Mouse (Mus musculus): ENCODE data around the gene Jun. TPM values are rescaled to one million over a fixed set of nuclear protein-coding genes. Genes with fewer than 3 reads are reported as not detected.

The Jun gene
- polyA plus RNA-seq, 1 experiment: 39.6 TPM

GRCm38 (mm10) chr4:95018221-95018620 is 33.8 kb downstream of the Jun start:
- Histone ChIP-seq H3K27ac (ENCODE audit: insufficient read depth, low read depth, low read length) (no peak overlapping the region), H3K4me1 (ENCODE audit: control insufficient read depth, insufficient read depth, low read length) (no peaks in the 10 kb centered on the region), H3K4me3 (ENCODE audit: insufficient read depth, low read length) (no peak overlapping the region)
- TF ChIP-seq CTCF (IDR thresholded peaks at IDR 0.05; ENCODE audit: low read depth, low read length) (no peak), POLR2A (IDR thresholded peaks at IDR 0.05; ENCODE audit: borderline replicate concordance, low read depth, low read length) (no peak)

- no peak overlapping the region for H3K4me3 ChIP-seq (ENCODE audit: insufficient read depth, low read length)
- TF ChIP-seq CTCF (IDR thresholded peaks at IDR 0.05; ENCODE audit: low read depth, low read length) (no peak), POLR2A (IDR thresholded peaks at IDR 0.05; ENCODE audit: borderline replicate concordance, low read depth, low read length) (no peak)
- no peak overlapping the region for H3K27ac ChIP-seq (ENCODE audit: insufficient read depth, low read depth, low read length)
- H3K4me1 ChIP-seq (ENCODE audit: control insufficient read depth, insufficient read depth, low read length): no peaks in the 10 kb centered on the region
These were observed 39.3 kb downstream of the Jun start for GRCm38 (mm10) chr4:95012706-95013105.

- H3K4me3 ChIP-seq (ENCODE audit: insufficient read depth, low read length): no peak overlapping the region
- H3K4me1 ChIP-seq (ENCODE audit: control insufficient read depth, insufficient read depth, low read length): no peaks in the 10 kb centered on the region
- no peak for TF ChIP-seq POLR2A (IDR thresholded peaks at IDR 0.05; ENCODE audit: borderline replicate concordance, low read depth, low read length)
- TF ChIP-seq CTCF (IDR thresholded peaks at IDR 0.05; ENCODE audit: low read depth, low read length): no peak
These were observed 39.8 kb downstream of the Jun start for GRCm38 (mm10) chr4:95012256-95012655.

GRCm38 (mm10) chr4:95008175-95009057 is 43.6 kb downstream of the Jun start:
- no peak overlapping the region for H3K27ac ChIP-seq (ENCODE audit: insufficient read depth, low read depth, low read length)
- H3K4me1 ChIP-seq (ENCODE audit: control insufficient read depth, insufficient read depth, low read length): 0 out of 2 replicates have a peak, but pooled peaks cover 2% of the 10 kb centered on the region
- TF ChIP-seq POLR2A (IDR thresholded peaks at IDR 0.05; ENCODE audit: borderline replicate concordance, low read depth, low read length) (no peak), CTCF (IDR thresholded peaks at IDR 0.05; ENCODE audit: low read depth, low read length) (peak; percentile 67)
- H3K4me3 ChIP-seq (ENCODE audit: insufficient read depth, low read length): no peak overlapping the region

More at GRCm38 (mm10) chr4:95012256-95012655, 39.8 kb downstream of the Jun start:
- no peak overlapping the region for H3K27ac ChIP-seq (ENCODE audit: insufficient read depth, low read depth, low read length)

DNA sequence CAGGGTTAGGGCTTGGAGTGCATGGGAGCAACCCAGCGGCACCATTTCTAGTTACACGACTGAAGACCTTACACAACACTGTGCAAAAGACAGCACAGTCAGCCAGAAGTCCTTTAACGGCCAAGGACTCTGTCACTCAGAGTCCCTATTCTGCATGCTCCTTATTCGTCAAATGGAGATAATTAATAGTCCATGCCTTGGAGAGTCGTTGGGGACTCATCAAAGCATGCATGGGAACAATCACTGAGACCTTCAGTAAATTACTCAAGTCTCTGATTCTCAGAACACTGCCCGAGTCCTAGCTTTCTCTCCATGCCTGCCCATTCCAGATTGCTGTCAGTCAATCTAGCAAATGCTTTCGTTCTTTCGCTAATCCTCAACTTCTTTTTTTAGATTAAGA is 44.3 kb downstream of the Jun start:
- H3K27ac ChIP-seq (ENCODE audit: insufficient read depth, low read depth, low read length): no peak overlapping the region
- no peak overlapping the region for H3K4me3 ChIP-seq (ENCODE audit: insufficient read depth, low read length)
- 0 out of 2 replicates have a peak, but pooled peaks cover 2% of the 10 kb centered on the region for H3K4me1 ChIP-seq (ENCODE audit: control insufficient read depth, insufficient read depth, low read length)
- TF ChIP-seq CTCF (IDR thresholded peaks at IDR 0.05; ENCODE audit: low read depth, low read length) (no peak), POLR2A (IDR thresholded peaks at IDR 0.05; ENCODE audit: borderline replicate concordance, low read depth, low read length) (no peak)

DNA sequence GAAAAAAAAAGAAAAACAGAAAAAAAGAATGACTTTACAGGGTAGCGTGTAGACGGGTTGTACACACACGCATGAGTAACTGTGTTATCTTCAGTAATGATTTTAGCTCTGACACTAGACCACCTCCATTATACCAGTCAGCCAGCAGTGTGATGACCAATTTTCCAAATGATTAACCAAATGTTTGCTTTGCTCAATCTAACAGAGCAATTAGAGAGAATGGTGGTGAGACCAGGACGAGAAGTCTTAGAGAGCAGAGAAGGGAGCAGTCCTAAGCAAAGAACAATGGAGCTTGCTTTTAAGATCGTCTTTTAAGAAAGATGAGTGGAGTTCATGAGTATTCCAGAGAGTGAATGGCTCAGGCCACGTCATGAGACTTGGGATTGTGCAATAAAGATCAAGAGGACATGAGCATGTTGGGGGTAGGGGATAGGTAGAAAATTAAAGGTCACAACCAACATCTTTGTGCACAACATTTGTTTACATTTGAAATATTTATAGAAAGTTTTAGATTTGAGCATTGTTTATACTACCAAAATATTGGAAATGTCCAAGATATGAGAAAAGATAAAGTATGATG is 46.7 kb downstream of the Jun start:
- Histone ChIP-seq H3K27ac (ENCODE audit: insufficient read depth, low read depth, low read length) (no peak overlapping the region), H3K4me1 (ENCODE audit: control insufficient read depth, insufficient read depth, low read length) (peaks cover 11% of the 10 kb centered on the region), H3K4me3 (ENCODE audit: insufficient read depth, low read length) (no peak overlapping the region)
- TF ChIP-seq CTCF (IDR thresholded peaks at IDR 0.05; ENCODE audit: low read depth, low read length): no peak
- no peak for TF ChIP-seq POLR2A (IDR thresholded peaks at IDR 0.05; ENCODE audit: borderline replicate concordance, low read depth, low read length)

- Histone ChIP-seq H3K4me1 (ENCODE audit: control insufficient read depth, insufficient read depth, low read length) (peaks cover 21% of the 10 kb centered on the region), H3K4me3 (ENCODE audit: insufficient read depth, low read length) (no peak overlapping the region), H3K27ac (ENCODE audit: insufficient read depth, low read depth, low read length) (no peak overlapping the region)
- no peak for TF ChIP-seq POLR2A (IDR thresholded peaks at IDR 0.05; ENCODE audit: borderline replicate concordance, low read depth, low read length)
- TF ChIP-seq CTCF (IDR thresholded peaks at IDR 0.05; ENCODE audit: low read depth, low read length): no peak
These were observed 50.8 kb downstream of the Jun start for GRCm38 (mm10) chr4:95001043-95001775.

- H3K4me3 ChIP-seq (ENCODE audit: insufficient read depth, low read length): no peak overlapping the region
- TF ChIP-seq CTCF (IDR thresholded peaks at IDR 0.05; ENCODE audit: low read depth, low read length) (no peak), POLR2A (IDR thresholded peaks at IDR 0.05; ENCODE audit: borderline replicate concordance, low read depth, low read length) (no peak)
- no peak overlapping the region for H3K27ac ChIP-seq (ENCODE audit: insufficient read depth, low read depth, low read length)
- H3K4me1 ChIP-seq (ENCODE audit: control insufficient read depth, insufficient read depth, low read length): peaks cover 19% of the 10 kb centered on the region
These were observed 51.9 kb downstream of the Jun start for GRCm38 (mm10) chr4:95000147-95000546.

GRCm38 (mm10) chr4:94999249-94999648 is 52.8 kb downstream of the Jun start:
- TF ChIP-seq POLR2A (IDR thresholded peaks at IDR 0.05; ENCODE audit: borderline replicate concordance, low read depth, low read length): no peak
- no peak for TF ChIP-seq CTCF (IDR thresholded peaks at IDR 0.05; ENCODE audit: low read depth, low read length)
- Histone ChIP-seq H3K4me1 (ENCODE audit: control insufficient read depth, insufficient read depth, low read length) (peaks cover 19% of the 10 kb centered on the region), H3K27ac (ENCODE audit: insufficient read depth, low read depth, low read length) (no peak overlapping the region), H3K4me3 (ENCODE audit: insufficient read depth, low read length) (no peak overlapping the region)

Other genes with a start within 250 kb of the Jun start
- gene Eqtn, start 123.4 kb downstream of the Jun start, polyA plus RNA-seq (2012; ENCODE audit: insufficient read depth, insufficient read length, missing spikeins): 0.52 and 0.97 TPM in 2 replicates
- 28.4 and 30.5 TPM in 2 replicates for gene Mysm1, start 73.1 kb downstream of the Jun start, polyA plus RNA-seq (2012; ENCODE audit: insufficient read depth, insufficient read length, missing spikeins)

All from bone marrow macrophage, adult 2 months (primary cell).